Comparison of ENCODE assay signal across 1 mouse cellular context in the genomic region with DNA sequence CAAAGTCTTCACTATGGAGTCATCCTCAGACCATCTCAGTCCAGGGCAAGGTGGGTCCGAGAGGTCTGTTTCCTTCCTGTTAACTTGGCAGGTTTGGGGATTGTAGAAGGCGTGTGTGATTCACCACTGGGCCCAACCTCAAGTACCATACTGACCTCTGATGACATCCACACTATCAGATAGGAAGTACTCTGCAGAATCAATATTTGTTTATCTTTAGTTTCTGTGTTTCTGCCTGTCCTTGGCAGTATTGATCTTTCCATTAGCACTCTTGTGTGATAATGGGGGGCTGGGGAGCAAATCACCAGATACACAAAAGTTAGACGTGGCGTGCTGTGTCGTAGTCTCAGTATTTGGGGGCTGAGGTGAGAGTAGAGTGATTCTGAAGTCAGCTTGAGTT.
TF ChIP-seq lines count a peak whose summit lies in the region.

No protein-coding gene starts in this region.

TF ChIP-seq in CH12.LX, 34 proteins besides CTCF, POLR2A, EP300 and RAD21:
- TF ChIP-seq MAZ (IDR thresholded peaks at IDR 0.05; ENCODE audit: low read depth, low read length): no peak
- TF ChIP-seq USF2 (conservative IDR thresholded peaks at IDR 0.05; ENCODE audit: low read depth, low read length): no peak
- peak; percentile 4; the same call in 1 of the 2 replicates for TF ChIP-seq POLR2AphosphoS2 (IDR thresholded peaks at IDR 0.05; ENCODE audit: low read depth, low read length)
